Mouse (Mus musculus): ENCODE data around the gene Cd59a.
"Not testable (repeated sequence)": the region's sequence is repeated elsewhere in the genome, so short reads cannot be mapped to it uniquely, and the experiment has no call there.

- TF ChIP-seq CTCF (IDR thresholded peaks at IDR 0.05; ENCODE audit: borderline replicate concordance, control insufficient read depth, extremely low read depth, insufficient read depth, low read length, poor library complexity); POLR2A (IDR thresholded peaks at IDR 0.05; ENCODE audit: control insufficient read depth, extremely low read depth, insufficient read depth, low read length, poor library complexity): not testable (repeated sequence)
These were observed 30.1 kb upstream of the Cd59a start, which contains the start of gene Gm10912 for GRCm38 (mm10) chr2:104065526-104065925.

All from thymus, adult 2 months (tissue).